14 mouse cellular contexts compared by ENCODE assay signal in genomic region chr11:54845470-54846442, GRCm38 (mm10). TPM values are rescaled to one million over a fixed set of nuclear protein-coding genes. Genes with fewer than 3 reads are reported as not detected.
DNase-seq lines count a peak whose midpoint lies in the region; ATAC-seq and TF ChIP-seq lines count a peak whose summit lies in the region.
"Had no signal": no experiment of that assay in that cellular context is flagged by ENCODE, and none has a peak within 500 bp of the region (broad histone marks: within the 10 kb centered on the region; RNA-seq: fewer than 3 reads in every experiment).

No protein-coding gene starts in this region.

- no peak for DNase-seq in left cerebral cortex, adult 2 months (ENCODE audit: extremely low spot score in 1 of 2, low spot score in 2 of 2)
- no peak for DNase-seq in left cerebral cortex, adult 11 months (ENCODE audit: low spot score)
- peak; percentile 54 for DNase-seq in R1 (ENCODE audit: low read depth, low spot score)
- peak; percentile 65 for DNase-seq in embryo, embryonic 10.5 days (ENCODE audit: low spot score)
- peak; percentile 39 for DNase-seq in hindbrain, postnatal 0 days (ENCODE audit: low spot score)
- DNase-seq in cerebellum, postnatal 10 days, result no peak
- DNase-seq in cerebellum, adult 2 months, result no peak
- DNase-seq in retina, embryonic 14.5 days (ENCODE audit: low spot score), result no peak
- DNase-seq: adrenal gland, adult 8-10 months; cerebellum, postnatal 36 days; heart, postnatal 14 days had no signal

- TF ChIP-seq POLR2A in cerebellum, adult 2 months (IDR thresholded peaks at IDR 0.05; ENCODE audit: borderline replicate concordance, insufficient read depth, low read length), result no peak

- H3K4me3 ChIP-seq in left cerebral cortex, adult 2 months, result no peak overlapping the region
- no peak overlapping the region for H3K4me3 ChIP-seq in hindbrain, postnatal 0 days (ENCODE audit: low read length)
- no peak overlapping the region for H3K4me3 ChIP-seq in cerebellum, adult 2 months (replicated peaks; ENCODE audit: insufficient read depth, low read depth, low read length)
- H3K4me3 ChIP-seq: limb, embryonic 12.5 days had no signal

- WGBS in hindbrain, postnatal 0 days, result 16% methylated on average over 8 of the region's 8 CpGs
- WGBS in cerebellum, adult 2 months, result 32% methylated on average over 8 of the region's 8 CpGs

- intact Hi-C loops in left cerebral cortex, adult 2 months (cut with DNase I), result no loop called here

- no peak for TF ChIP-seq CTCF in left cerebral cortex, adult 2 months (IDR thresholded peaks at IDR 0.05)
- TF ChIP-seq CTCF in hindbrain, postnatal 0 days (IDR thresholded peaks at IDR 0.05; ENCODE audit: low read depth), result no peak
- no peak for TF ChIP-seq CTCF in cerebellum, adult 2 months (IDR thresholded peaks at IDR 0.05; ENCODE audit: borderline replicate concordance, insufficient read depth, low read depth, low read length)

- no peaks in the 10 kb centered on the region for H3K36me3 ChIP-seq in hindbrain, postnatal 0 days (ENCODE audit: insufficient read depth, low read length)
- H3K36me3 ChIP-seq: G1E; limb, embryonic 12.5 days had no signal

- no peak for ATAC-seq in hindbrain, postnatal 0 days

- no peaks in the 10 kb centered on the region for H3K9me3 ChIP-seq in hindbrain, postnatal 0 days (ENCODE audit: low read length)
- H3K9me3 ChIP-seq: G1E; limb, embryonic 12.5 days had no signal

- H3K4me2 ChIP-seq in hindbrain, postnatal 0 days (ENCODE audit: low read depth, low read length), result no peak overlapping the region
- H3K4me2 ChIP-seq: limb, embryonic 12.5 days had no signal

- H3K27me3 ChIP-seq in hindbrain, postnatal 0 days (ENCODE audit: insufficient read depth, low read length), result no peaks in the 10 kb centered on the region
- H3K27me3 ChIP-seq in cerebellum, adult 2 months (ENCODE audit: control insufficient read depth, insufficient read depth, low read length), result no peaks in the 10 kb centered on the region
- H3K27me3 ChIP-seq: limb, embryonic 12.5 days had no signal

- no peak overlapping the region for H3K9ac ChIP-seq in hindbrain, postnatal 0 days (replicated peaks; ENCODE audit: low read length)
- H3K9ac ChIP-seq: limb, embryonic 12.5 days had no signal

- peak overlapping the region; percentile 55 for H3K27ac ChIP-seq in left cerebral cortex, adult 2 months
- no peak overlapping the region for H3K27ac ChIP-seq in hindbrain, postnatal 0 days
- H3K27ac ChIP-seq in cerebellum, adult 2 months (ENCODE audit: insufficient read depth, low read length), result no peak overlapping the region
- H3K27ac ChIP-seq: kidney, postnatal 0 days; limb, embryonic 12.5 days had no signal

- H3K4me1 ChIP-seq in hindbrain, postnatal 0 days (ENCODE audit: insufficient read depth, low read length), result no peaks in the 10 kb centered on the region
- no peaks in the 10 kb centered on the region for H3K4me1 ChIP-seq in cerebellum, adult 2 months (ENCODE audit: control insufficient read depth, insufficient read depth, low read length)
- H3K4me1 ChIP-seq: limb, embryonic 12.5 days had no signal

RNA-seq across cellular contexts. Expression of gene Lyrm7, which starts 15.0 kb away (rescaled TPM):
- total RNA-seq in left cerebral cortex, adult 2 months (2021), result 10 to 100 TPM; 25.8 to 27.2 TPM
- 2.6 and 3.1 TPM in 2 replicates for total RNA-seq in hindbrain, postnatal 0 days (2014; rRNA removed)
- 5.1 and 5.7 TPM in 2 replicates for polyA plus RNA-seq in hindbrain, postnatal 0 days (2015; fragmentation: Nextera tagmentation; extraction: Ambion mirVana)
- polyA plus RNA-seq in cerebellum, adult 2 months (2012; rRNA removed), result 18.8 and 24.3 TPM in 2 replicates

RNA-seq across cellular contexts. Expression of gene Hint1, which starts 20.4 kb away (rescaled TPM):
- 100 to 1,000 TPM; 234 to 245 TPM for total RNA-seq in left cerebral cortex, adult 2 months (2021)
- total RNA-seq in hindbrain, postnatal 0 days (2014; rRNA removed), result 521 and 547 TPM in 2 replicates
- polyA plus RNA-seq in hindbrain, postnatal 0 days (2015; fragmentation: Nextera tagmentation; extraction: Ambion mirVana), result 1,077 and 1,085 TPM in 2 replicates
- polyA plus RNA-seq in cerebellum, adult 2 months (2012; rRNA removed), result 786 and 797 TPM in 2 replicates

RNA-seq across cellular contexts. Expression of gene Gpx3, which starts 56.5 kb away (rescaled TPM):
- total RNA-seq in left cerebral cortex, adult 2 months (2021), result 10 to 100 TPM in 1 of 2 experiments, 1 to 10 TPM in 1; 6.2 to 10.2 TPM
- total RNA-seq in hindbrain, postnatal 0 days (2014; rRNA removed), result 28.5 and 30.5 TPM in 2 replicates
- 78.0 and 78.1 TPM in 2 replicates for polyA plus RNA-seq in hindbrain, postnatal 0 days (2015; fragmentation: Nextera tagmentation; extraction: Ambion mirVana)
- 14.2 and 15.5 TPM in 2 replicates for polyA plus RNA-seq in cerebellum, adult 2 months (2012; rRNA removed)
- total RNA-seq: G1E had no signal
- polyA plus RNA-seq: G1E had no signal

RNA-seq across cellular contexts. Expression of gene Cdc42se2, which starts 58.3 kb away (rescaled TPM):
- 100 to 1,000 TPM; 122 to 126 TPM for total RNA-seq in left cerebral cortex, adult 2 months (2021)
- total RNA-seq in hindbrain, postnatal 0 days (2014; rRNA removed), result 141 and 144 TPM in 2 replicates
- 139 TPM in 2 replicates for polyA plus RNA-seq in hindbrain, postnatal 0 days (2015; fragmentation: Nextera tagmentation; extraction: Ambion mirVana)
- 60.8 and 61.5 TPM in 2 replicates for polyA plus RNA-seq in cerebellum, adult 2 months (2012; rRNA removed)

Comparison
In these comparisons a context has a peak if more than half of its experiments do, and no peak if none do; other contexts are left out.
1. DNase-seq: peak in R1 (single experiment), embryo, embryonic 10.5 days (single experiment) and hindbrain, postnatal 0 days (single experiment); none in left cerebral cortex, adult 2 months (0 of 2), left cerebral cortex, adult 11 months (single experiment), cerebellum, postnatal 10 days (0 of 2), cerebellum, adult 2 months (0 of 2) and retina, embryonic 14.5 days (single experiment).